Mouse (Mus musculus) CH12.LX (cell line): Measurements from ENCODE around the gene Tial1.

Source experiments
- CTCF ChIP-seq, 2 experiments: IDR thresholded peaks in 1 of 2; conservative IDR thresholded peaks in 1 of 2; 2 replicates each; pipeline ENCODE4 v1.5.1; 2011 to 2012; ENCODE audit warnings: low read depth in 2 of 2, low read length in 2 of 2, improper control_type of control experiment in 1 of 2, inconsistent platforms in 1 of 2, mild to moderate bottlenecking in 1 of 2, moderate library complexity in 1 of 2
- HCFC1 ChIP-seq: IDR thresholded peaks from 2 replicates; pipeline ENCODE4 v1.6.1; 2012; ENCODE audit warnings: low read depth, mild to moderate bottlenecking, inconsistent platforms, low read length, improper control_type of control experiment
- JUND ChIP-seq: conservative IDR thresholded peaks from 2 replicates; pipeline ENCODE4 v1.6.1; 2011; ENCODE audit warnings: low read depth, low read length, improper control_type of control experiment
- MAZ ChIP-seq: IDR thresholded peaks from 2 replicates; pipeline ENCODE4 v1.6.1; 2012; ENCODE audit warnings: low read depth, mild to moderate bottlenecking, inconsistent platforms, low read length, improper control_type of control experiment, moderate library complexity
- MXI1 ChIP-seq: IDR thresholded peaks from 2 replicates; pipeline ENCODE4 v1.6.1; 2011; ENCODE audit warnings: mild to moderate bottlenecking, low read depth, low read length, improper control_type of control experiment
- PAX5 ChIP-seq: IDR thresholded peaks from 2 replicates; pipeline ENCODE4 v1.6.1; 2012; ENCODE audit warnings: low read length, inconsistent platforms, mixed read lengths
- POLR2A ChIP-seq: IDR thresholded peaks from 2 replicates; pipeline ENCODE4 v1.6.1; 2011; ENCODE audit warnings: low read depth, mild to moderate bottlenecking, improper control_type of control experiment, low read length
- RAD21 ChIP-seq: IDR thresholded peaks from 2 replicates; pipeline ENCODE4 v1.6.1; 2011; ENCODE audit warnings: low read depth, mild to moderate bottlenecking, low read length, improper control_type of control experiment, moderate library complexity
- SMC3 ChIP-seq: IDR thresholded peaks from 2 replicates; pipeline ENCODE4 v1.6.1; 2011; ENCODE audit warnings: low read depth, low read length, improper control_type of control experiment
- USF1 ChIP-seq: IDR thresholded peaks from 2 replicates; pipeline ENCODE4 v1.6.1; 2014; ENCODE audit warnings: low read depth, mild to moderate bottlenecking, inconsistent platforms, low read length, improper control_type of control experiment
- ZKSCAN1 ChIP-seq: IDR thresholded peaks from 2 replicates; pipeline ENCODE4 v1.6.1; 2012; ENCODE audit warnings: low read depth, inconsistent platforms, low read length, improper control_type of control experiment, borderline replicate concordance

DNA sequence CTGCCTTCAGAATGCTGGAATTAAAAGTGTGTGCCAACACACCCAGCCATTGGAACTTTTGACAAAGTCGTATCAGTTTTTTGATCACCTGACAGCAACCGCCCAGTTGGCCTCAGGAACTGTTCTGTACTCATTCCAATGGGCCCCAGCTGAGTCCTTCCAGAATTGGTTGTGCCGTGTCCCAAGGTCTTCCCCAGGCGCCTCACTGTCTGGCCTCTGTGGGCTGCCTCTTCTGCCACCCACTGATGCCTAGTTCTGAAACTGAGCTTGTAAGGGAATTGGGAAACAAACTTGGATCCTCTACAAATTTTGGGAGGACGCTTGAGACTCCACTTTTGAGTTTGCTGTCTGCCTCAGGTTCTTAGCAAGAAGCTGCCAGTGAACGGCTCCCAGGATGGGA, 38.3 kb upstream of the Tial1 start:
- TF ChIP-seq HCFC1 (no peak), POLR2A (no peak), CTCF (conservative IDR thresholded peaks at IDR 0.05 in 1 of 2, IDR thresholded peaks at IDR 0.05 in 1 of 2; ENCODE audit: low read depth in 2 of 2, low read length in 2 of 2) (no peak), PAX5 (no peak), JUND (no peak), USF1 (no peak), MXI1 (no peak), ZKSCAN1 (no peak), SMC3 (no peak), MAZ (no peak), RAD21 (no peak)
